Mouse (Mus musculus): Measurements from ENCODE around the gene Lrrc1. TPM values are rescaled to one million over a fixed set of nuclear protein-coding genes. Genes with fewer than 3 reads are reported as not detected.

Gene Lrrc1
- polyA plus RNA-seq (2015; fragmentation: Nextera tagmentation; extraction: Ambion mirVana): 7.0 and 9.9 TPM in 2 replicates

GRCm38 (mm10) chr9:77544354-77545067 is at the start of gene Lrrc1:
Gene Lrrc1, minus strand, starts transcription at chr9:77544870.

Small RNA genes within 50 kb of the gene (microRNA-seq; reads per million reads assigned to microRNA genes)
- gene Gm25250 (ENCODE audit: borderline replicate concordance, insufficient number of aligned reads): not detected

Other genes starting within 250 kb of the Lrrc1 start
- gene Mlip, start 191.9 kb downstream of the Lrrc1 start, polyA plus RNA-seq (2015; fragmentation: Nextera tagmentation; extraction: Ambion mirVana): 1.6 and 3.1 TPM in 2 replicates
- gene Klhl31, start 91.6 kb upstream of the Lrrc1 start, polyA plus RNA-seq (2015; fragmentation: Nextera tagmentation; extraction: Ambion mirVana): 0.05 and 0.55 TPM in 2 replicates
- 11.7 and 16.6 TPM in 2 replicates for gene Gclc, start 209.7 kb upstream of the Lrrc1 start, polyA plus RNA-seq (2015; fragmentation: Nextera tagmentation; extraction: Ambion mirVana)

Data from adrenal gland, postnatal 0 days (tissue).